Mouse (Mus musculus) MEL (cell line): ENCODE results near the gene Myl6. TPM values are rescaled to one million over a fixed set of nuclear protein-coding genes. Genes with fewer than 3 reads are reported as not detected.

Source experiments
- DNase-seq: peaks from one replicate; pipeline ENCODE4 v3.0.0; 2011; ENCODE audit warnings: low read depth, low spot score
- H3K27ac ChIP-seq: 2 replicates; pipeline ENCODE4 v1.5.1; 2012; ENCODE audit warnings: low read depth, mild to moderate bottlenecking, control low read depth, low read length, moderate library complexity; ENCODE audit not compliant: control insufficient read depth
- H3K27me3 ChIP-seq, 2 experiments: fragments of 150-350 bp in 1 of 2; sonication (generic) in 1 of 2; 2 replicates each; pipeline ENCODE4 v1.6.1; 2012; ENCODE audit warnings: low read length in 2 of 2, mild to moderate bottlenecking in 2 of 2, improper control_type of control experiment in 1 of 2, moderate library complexity in 1 of 2; ENCODE audit not compliant: insufficient read depth in 2 of 2, control insufficient read depth in 1 of 2
- H3K36me3 ChIP-seq, 2 experiments: 2 replicates each; pipeline ENCODE4 v1.6.1; 2012 to 2014; ENCODE audit warnings: low read length in 2 of 2, improper control_type of control experiment in 1 of 2, inconsistent platforms in 1 of 2, mild to moderate bottlenecking in 1 of 2; ENCODE audit not compliant: insufficient read depth in 2 of 2, control insufficient read depth in 1 of 2
- H3K4me1 ChIP-seq, 2 experiments: fragments of 150-350 bp in 1 of 2; sonication (generic) in 1 of 2; 2 replicates each; pipeline ENCODE4 v1.6.1; 2012; ENCODE audit warnings: low read length in 2 of 2, improper control_type of control experiment in 1 of 2, mild to moderate bottlenecking in 1 of 2; ENCODE audit not compliant: insufficient read depth in 2 of 2, control insufficient read depth in 1 of 2
- H3K4me3 ChIP-seq, 2 experiments: fragments of 150-350 bp in 1 of 2; sonication (generic) in 1 of 2; 2 replicates each; pipeline ENCODE4 v1.5.1; 2012; ENCODE audit warnings: low read depth in 2 of 2, low read length in 2 of 2, mild to moderate bottlenecking in 2 of 2, moderate library complexity in 2 of 2, control low read depth in 1 of 2, improper control_type of control experiment in 1 of 2; ENCODE audit not compliant: control insufficient read depth in 1 of 2, insufficient read depth in 1 of 2
- H3K79me2 ChIP-seq: 2 replicates; pipeline ENCODE4 v1.6.1; 2012; ENCODE audit warnings: mild to moderate bottlenecking, low read length, moderate library complexity; ENCODE audit not compliant: control insufficient read depth, poor library complexity, insufficient read depth
- H3K9ac ChIP-seq: 2 replicates; pipeline ENCODE4 v1.6.1; 2012; ENCODE audit warnings: low read depth, mild to moderate bottlenecking, control low read depth, low read length, moderate library complexity; ENCODE audit not compliant: control insufficient read depth, poor library complexity, severe bottlenecking
- H3K9me3 ChIP-seq: fragments of 150-350 bp; sonication (generic); replicated peaks from 2 replicates; pipeline ENCODE4 v1.6.1; 2012; ENCODE audit warnings: mild to moderate bottlenecking, low read length, improper control_type of control experiment, moderate library complexity; ENCODE audit not compliant: insufficient read depth
- BHLHE40 ChIP-seq: IDR thresholded peaks from 2 replicates; pipeline ENCODE4 v1.6.1; 2012; ENCODE audit warnings: low read depth, mild to moderate bottlenecking, inconsistent platforms, low read length, improper control_type of control experiment, borderline replicate concordance
- CTCF ChIP-seq, 3 experiments: IDR thresholded peaks in 2 of 3; conservative IDR thresholded peaks in 1 of 3; 2 replicates each; pipeline ENCODE4 v1.5.1; 2011 to 2012; ENCODE audit warnings: low read length in 3 of 3, low read depth in 2 of 3, mild to moderate bottlenecking in 2 of 3, improper control_type of control experiment in 1 of 3, inconsistent platforms in 1 of 3, mixed read lengths in 1 of 3, moderate library complexity in 1 of 3; ENCODE audit not compliant: control insufficient read depth in 1 of 3, insufficient read depth in 1 of 3, poor library complexity in 1 of 3, severe bottlenecking in 1 of 3
- EP300 ChIP-seq, 2 experiments: IDR thresholded peaks; 2 replicates each; pipeline ENCODE4 v1.6.1; 2011; ENCODE audit warnings: improper control_type of control experiment in 2 of 2, low read length in 2 of 2, low read depth in 1 of 2, mild to moderate bottlenecking in 1 of 2
- ETS1 ChIP-seq: IDR thresholded peaks from 2 replicates; pipeline ENCODE4 v1.6.1; 2012; ENCODE audit warnings: low read depth, mild to moderate bottlenecking, inconsistent platforms, low read length, improper control_type of control experiment, moderate library complexity
- JUND ChIP-seq: IDR thresholded peaks from 2 replicates; pipeline ENCODE4 v1.6.1; 2011; ENCODE audit warnings: low read depth, mild to moderate bottlenecking, improper control_type of control experiment, low read length
- KAT2A ChIP-seq: conservative IDR thresholded peaks from 2 replicates; pipeline ENCODE4 v1.6.1; 2012; ENCODE audit warnings: low read depth, low read length, improper control_type of control experiment, inconsistent platforms
- MEF2A ChIP-seq: IDR thresholded peaks from 2 replicates; pipeline ENCODE4 v1.6.1; 2014; ENCODE audit warnings: low read depth, mild to moderate bottlenecking, inconsistent platforms, low read length, improper control_type of control experiment; ENCODE audit not compliant: poor library complexity, insufficient replicate concordance, severe bottlenecking; ENCODE audit errors: extremely low read depth
- MXI1 ChIP-seq: IDR thresholded peaks from 2 replicates; pipeline ENCODE4 v1.6.1; 2011; ENCODE audit warnings: mild to moderate bottlenecking, low read depth, low read length, improper control_type of control experiment
- MYC ChIP-seq: IDR thresholded peaks from 2 replicates; pipeline ENCODE4 v1.6.1; 2011; ENCODE audit warnings: low read depth, mild to moderate bottlenecking, low read length, improper control_type of control experiment, moderate library complexity
- NELFE ChIP-seq: IDR thresholded peaks from 2 replicates; pipeline ENCODE4 v1.6.1; 2011; ENCODE audit warnings: low read depth, low read length, improper control_type of control experiment
- NRF1 ChIP-seq: IDR thresholded peaks from 2 replicates; pipeline ENCODE4 v1.6.1; 2014; ENCODE audit warnings: low read depth, mild to moderate bottlenecking, inconsistent platforms, low read length, improper control_type of control experiment, moderate library complexity; ENCODE audit not compliant: poor library complexity, insufficient read depth, severe bottlenecking
- POLR2A ChIP-seq, 2 experiments: IDR thresholded peaks; 2 replicates each; pipeline ENCODE4 v1.6.1; 2011 to 2012; ENCODE audit warnings: low read length in 2 of 2, mild to moderate bottlenecking in 2 of 2, control low read depth in 1 of 2, improper control_type of control experiment in 1 of 2, low read depth in 1 of 2, moderate library complexity in 1 of 2; ENCODE audit not compliant: control insufficient read depth in 1 of 2, insufficient read depth in 1 of 2, poor library complexity in 1 of 2
- POLR2AphosphoS2 ChIP-seq: IDR thresholded peaks from 2 replicates; pipeline ENCODE4 v1.6.1; 2011; ENCODE audit warnings: low read length, improper control_type of control experiment
- SMC3 ChIP-seq: IDR thresholded peaks from 2 replicates; pipeline ENCODE4 v1.6.1; 2011; ENCODE audit warnings: low read depth, low read length, improper control_type of control experiment
- TAL1 ChIP-seq: IDR thresholded peaks from 2 replicates; pipeline ENCODE4 v1.6.1; 2012; ENCODE audit warnings: mild to moderate bottlenecking, inconsistent platforms, low read length, moderate library complexity, mixed read lengths
- TBP ChIP-seq: IDR thresholded peaks from 2 replicates; pipeline ENCODE4 v1.8.0; 2011; ENCODE audit warnings: low read depth, low read length, improper control_type of control experiment
- UBTF ChIP-seq: IDR thresholded peaks from 2 replicates; pipeline ENCODE4 v1.6.1; 2012; ENCODE audit warnings: low read depth, mild to moderate bottlenecking, inconsistent platforms, low read length, improper control_type of control experiment, moderate library complexity, borderline replicate concordance; ENCODE audit not compliant: insufficient read depth
- USF2 ChIP-seq, 2 experiments: IDR thresholded peaks; 2 replicates each; pipeline ENCODE4 v1.6.1; 2011 to 2012; ENCODE audit warnings: improper control_type of control experiment in 2 of 2, low read length in 2 of 2, borderline replicate concordance in 1 of 2, inconsistent platforms in 1 of 2, low read depth in 1 of 2, mild to moderate bottlenecking in 1 of 2; ENCODE audit not compliant: insufficient read depth in 1 of 2
- ZC3H11A ChIP-seq: IDR thresholded peaks from 2 replicates; pipeline ENCODE4 v1.6.1; 2012; ENCODE audit warnings: low read depth, mild to moderate bottlenecking, inconsistent platforms, low read length, improper control_type of control experiment
- ZNF384 ChIP-seq: IDR thresholded peaks from 2 replicates; pipeline ENCODE4 v1.6.1; 2012; ENCODE audit warnings: low read depth, mild to moderate bottlenecking, inconsistent platforms, low read length, improper control_type of control experiment
- polyA plus RNA-seq, 2 experiments: library from polyadenylated mRNA; stranded (reverse) in 1 of 2; unstranded in 1 of 2; fragments of >175 nt in 1 of 2; fragments of >200 nt in 1 of 2; gene quantifications; 2 replicates each; pipeline versions ENCODE4 v1.2.1 to v1.2.4; 2012; ENCODE audit warnings: low replicate concordance in 2 of 2, low read depth in 1 of 2; ENCODE audit not compliant: insufficient read length in 2 of 2, insufficient read depth in 1 of 2, missing spikeins in 1 of 2
- total RNA-seq: library from RNA; depleted of rRNA; stranded (reverse); fragments of 300-350 nt; gene quantifications from 2 replicates; pipeline ENCODE4 v1.2.3, GENCODE M21; 2012

Gene Myl6
- total and polyA plus RNA-seq, 3 experiments: 399 to 589 TPM; not detected in 1

DNA sequence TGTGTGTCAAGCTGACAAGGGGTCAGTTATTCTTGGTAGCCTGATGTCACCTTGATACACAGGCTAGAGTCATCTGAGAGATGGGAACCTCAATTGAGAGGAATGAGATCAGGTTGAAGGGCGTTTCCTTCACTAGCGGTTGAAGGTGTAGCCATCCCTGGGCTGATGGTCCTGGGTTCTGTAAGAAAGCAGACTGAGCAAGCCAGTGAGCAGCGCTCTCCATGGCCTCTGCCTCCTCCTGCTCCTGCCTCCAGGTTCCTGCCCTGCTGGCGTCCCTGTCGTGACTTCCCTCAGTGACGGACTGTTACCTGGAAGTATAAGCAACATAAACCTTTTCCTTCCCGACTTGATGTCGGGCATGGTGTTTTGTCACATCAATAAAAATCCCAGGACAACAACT is 9.6 kb upstream of the Myl6 start:
- Histone ChIP-seq H3K27ac (peak overlapping the region; percentile 78), H3K9me3 (no peaks in the 10 kb centered on the region), H3K27me3 (no peaks in the 10 kb centered on the region), H3K9ac (no peak overlapping the region), H3K4me1 (peaks cover 11 to 21% of the 10 kb centered on the region in 2 experiments), H3K36me3 (peaks cover 0 to 20% of the 10 kb centered on the region in 2 experiments; a peak in 2 of 4 replicates), H3K4me3 (no peak overlapping the region), H3K79me2 (no peaks in the 10 kb centered on the region; the same call in 1 of the 2 replicates)
- no peak for DNase-seq
- no peak for TF ChIP-seq USF2 (IDR thresholded peaks at IDR 0.05; ENCODE audit: borderline replicate concordance in 1 of 2, insufficient read depth in 1 of 2, low read depth in 1 of 2, low read length in 2 of 2)
- no peak for TF ChIP-seq KAT2A
- TF ChIP-seq BHLHE40: no peak
- no peak for TF ChIP-seq MXI1
- no peak for TF ChIP-seq JUND
- no peak for TF ChIP-seq UBTF
- no peak for TF ChIP-seq SMC3
- TF ChIP-seq CTCF (IDR thresholded peaks at IDR 0.05 in 2 of 3, conservative IDR thresholded peaks at IDR 0.05 in 1 of 3; ENCODE audit: control insufficient read depth in 1 of 3, insufficient read depth in 1 of 3, low read depth in 2 of 3, low read length in 3 of 3, poor library complexity in 1 of 3, severe bottlenecking in 1 of 3): no peak
- no peak for TF ChIP-seq EP300 (IDR thresholded peaks at IDR 0.05; ENCODE audit: low read depth in 1 of 2, low read length in 2 of 2)
- no peak for TF ChIP-seq ETS1
- TF ChIP-seq NELFE: no peak
- TF ChIP-seq NRF1: no peak
- no peak for TF ChIP-seq ZNF384

DNA sequence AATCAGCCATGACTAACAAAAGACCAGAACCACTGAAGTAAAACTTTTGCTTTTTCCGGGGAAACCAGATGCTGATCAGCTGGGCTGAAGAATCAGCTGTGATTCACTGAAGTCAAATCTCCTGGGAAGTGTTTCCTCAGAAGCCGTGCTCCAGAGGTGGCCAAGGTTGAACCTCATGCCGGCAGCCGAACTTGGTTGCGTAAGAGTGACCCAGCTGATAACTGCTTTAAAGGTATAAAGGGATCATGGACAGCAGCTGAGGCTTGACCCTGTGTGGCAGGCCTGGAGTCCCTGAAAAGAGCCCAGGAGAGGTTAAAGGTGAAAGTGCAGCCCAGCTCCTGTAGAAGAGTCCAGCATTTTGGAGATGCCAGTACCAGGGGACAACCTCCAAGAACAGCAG is 8.4 kb upstream of the Myl6 start:
- Histone ChIP-seq H3K9ac (no peak overlapping the region), H3K27ac (no peak overlapping the region), H3K4me3 (no peak overlapping the region), H3K36me3 (peaks cover 0 to 26% of the 10 kb centered on the region in 2 experiments; a peak in 2 of 4 replicates), H3K79me2 (no peaks in the 10 kb centered on the region; the same call in 1 of the 2 replicates), H3K9me3 (no peaks in the 10 kb centered on the region), H3K27me3 (no peaks in the 10 kb centered on the region), H3K4me1 (peaks cover 16 to 26% of the 10 kb centered on the region in 2 experiments)
- no peak for DNase-seq
- TF ChIP-seq TAL1 (no peak), NELFE (no peak), BHLHE40 (no peak), POLR2A (IDR thresholded peaks at IDR 0.05; ENCODE audit: control insufficient read depth in 1 of 2, insufficient read depth in 1 of 2, low read depth in 1 of 2, low read length in 2 of 2, poor library complexity in 1 of 2) (no peak), MXI1 (no peak), ETS1 (no peak), MYC (no peak), MEF2A (no peak), TBP (no peak), ZC3H11A (no peak), POLR2AphosphoS2 (no peak)
